Mouse (Mus musculus) ES-Bruce4 (cell line): ENCODE data around the gene Rps6ka5.

ENCODE experiments used
- CTCF ChIP-seq: IDR thresholded peaks from one replicate; pipeline ENCODE4 v1.8.1; 2011; ENCODE audit warnings: low read depth, low read length
- POLR2A ChIP-seq: IDR thresholded peaks from one replicate; pipeline ENCODE4 v1.8.1; 2011; ENCODE audit warnings: low read length; ENCODE audit not compliant: insufficient read depth

DNA sequence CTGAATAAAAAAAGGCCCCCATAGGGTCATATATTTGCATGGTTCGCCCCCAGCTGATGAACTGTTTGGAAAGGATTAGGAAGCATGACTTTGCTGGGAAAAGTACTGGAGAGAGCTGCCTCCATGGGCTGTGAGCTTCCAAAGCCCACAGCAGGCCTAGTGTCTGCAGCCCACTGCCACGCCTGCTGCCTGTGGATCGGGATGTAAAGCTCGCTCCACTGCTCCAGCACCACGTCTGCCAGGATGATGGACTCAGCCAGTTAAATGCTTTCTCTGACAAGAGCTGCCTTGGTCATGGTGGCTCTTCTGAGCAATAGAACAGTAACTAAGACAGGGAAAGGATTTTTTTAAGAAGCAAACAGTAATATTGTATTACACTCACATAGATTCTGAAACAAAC is 46.1 kb downstream of the Rps6ka5 start:
- TF ChIP-seq POLR2A = no peak
- TF ChIP-seq CTCF = no peak
